Mouse (Mus musculus) kidney, embryonic 14.5 days (tissue): ENCODE results near the gene Gtpbp6. TPM values are rescaled to one million over a fixed set of nuclear protein-coding genes. Genes with fewer than 3 reads are reported as not detected.
A peak's percentile ranks its signal among the peaks of the same experiment; 100 is the strongest.

Source experiments
- ATAC-seq: fragments of 200-750 bp; cut with Nextera tagmentation; 2 replicates; pipeline ENCODE4 v1.8.0; 2017; ENCODE audit warnings: moderate number of reproducible peaks, mild to moderate bottlenecking, moderate TSS enrichment, moderate library complexity; ENCODE audit not compliant: low FRiP score, low TSS enrichment
- H3K27ac ChIP-seq: fragments of 300-500 bp; sonication (generic); 2 replicates; pipeline ENCODE4 v1.5.1; 2014; ENCODE audit warnings: low read depth, mild to moderate bottlenecking, low read length, moderate library complexity, mixed read lengths
- H3K27me3 ChIP-seq: fragments of 300-500 bp; sonication (generic); 2 replicates; pipeline ENCODE4 v1.6.1; 2014; ENCODE audit warnings: mild to moderate bottlenecking, low read length; ENCODE audit not compliant: control insufficient read depth, insufficient read depth
- H3K36me3 ChIP-seq: fragments of 300-500 bp; sonication (generic); 2 replicates; pipeline ENCODE4 v1.6.1; 2014; ENCODE audit warnings: low read length, mixed read lengths; ENCODE audit not compliant: control insufficient read depth, insufficient read depth
- H3K4me1 ChIP-seq: fragments of 300-500 bp; sonication (generic); 2 replicates; pipeline ENCODE4 v1.6.1; 2014; ENCODE audit warnings: low read length, mixed read lengths; ENCODE audit not compliant: control insufficient read depth, insufficient read depth
- H3K4me2 ChIP-seq: fragments of 300-500 bp; sonication (generic); replicated peaks from 2 replicates; pipeline ENCODE4 v1.6.1; 2014; ENCODE audit warnings: low read depth, mild to moderate bottlenecking, low read length
- H3K4me3 ChIP-seq: fragments of 300-500 bp; sonication (generic); 2 replicates; pipeline ENCODE4 v1.5.1; 2014; ENCODE audit warnings: mild to moderate bottlenecking, low read length
- H3K9ac ChIP-seq: fragments of 300-500 bp; sonication (generic); 2 replicates; pipeline ENCODE4 v1.6.1; 2014; ENCODE audit warnings: low read depth, mild to moderate bottlenecking, low read length, moderate library complexity
- H3K9me3 ChIP-seq: fragments of 300-500 bp; sonication (generic); 2 replicates; pipeline ENCODE4 v1.6.1; 2016; ENCODE audit warnings: low read length; ENCODE audit not compliant: control insufficient read depth
- WGBS: fragments of 180-500 bp; shearing (Covaris S2); extraction: QIAGEN DNeasy Blood & Tissue Kit; methylation state at CpG from one replicate; pipeline ENCODE4 v1.1.7; 2014; 5-methylcytosine and 5-hydroxymethylcytosine counted together
- polyA plus RNA-seq: library from polyadenylated mRNA; unstranded; fragments of >200 nt; fragmentation: Nextera tagmentation; extraction: Ambion mirVana; gene quantifications from 2 replicates; pipeline ENCODE4 v1.2.1, GENCODE M21; 2014

Gene Gtpbp6
- polyA plus RNA-seq, 1 experiment from 2014 or later, result 32.1 TPM

DNA sequence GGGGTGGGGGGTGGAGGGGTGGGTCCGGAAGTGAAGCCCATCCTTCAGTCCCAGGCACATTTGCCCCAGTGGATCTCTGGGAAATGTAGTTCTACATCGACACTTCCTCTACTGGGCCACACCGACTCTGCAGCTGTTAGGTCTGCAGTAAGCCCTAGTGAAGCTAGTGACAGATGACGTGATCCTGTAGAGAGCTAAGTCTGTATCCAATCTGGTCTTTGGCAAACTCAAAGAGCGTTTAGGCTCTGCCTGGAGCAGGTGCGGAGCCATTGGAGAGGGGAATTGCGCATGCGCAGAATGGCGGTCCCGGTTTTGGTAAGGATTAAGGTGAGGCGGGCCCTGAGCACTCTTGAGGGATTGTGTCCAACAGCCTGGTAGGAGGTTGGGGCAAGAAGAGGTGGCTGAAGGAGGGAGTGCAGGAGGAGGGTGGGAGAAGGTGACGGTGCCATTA, 2.0 kb upstream of the Gtpbp6 start, which contains the start of gene Zfp605:
TSS of gene Zfp605 (plus strand) at position 102 of the 451 bp plus-strand sequence.
- Histone ChIP-seq H3K27ac (peak within 1 kb of the TSS; percentile 53; the same call in 1 of the 2 replicates), H3K9ac (peak within 1 kb of the TSS; percentile 60; the same call in 1 of the 2 replicates), H3K4me3 (peak within 1 kb of the TSS; percentile 70), H3K36me3 (peaks cover 26% of the 10 kb centered on the region), H3K4me2 (peak within 1 kb of the TSS; percentile 61), H3K9me3 (no peaks in the 10 kb centered on the region), H3K4me1 (peaks cover 7% of the 10 kb centered on the region; the same call in 1 of the 2 replicates), H3K27me3 (no peaks in the 10 kb centered on the region)
- peak; percentile 47 for ATAC-seq
- WGBS, result under 1% methylated on average over 12 of the region's 12 CpGs

- Histone ChIP-seq H3K4me3 (peak overlapping the region; percentile 89), H3K4me2 (peak overlapping the region; percentile 30; the same call in 1 of the 2 replicates), H3K27ac (peak overlapping the region; percentile 99), H3K27me3 (no peaks in the 10 kb centered on the region), H3K9me3 (no peaks in the 10 kb centered on the region), H3K36me3 (peaks cover 33% of the 10 kb centered on the region), H3K4me1 (peaks cover 7% of the 10 kb centered on the region; the same call in 1 of the 2 replicates), H3K9ac (peak overlapping the region; percentile 91; the same call in 1 of the 2 replicates)
- 0% methylated on average over 7 of the region's 7 CpGs for whole genome bisulfite sequencing
- ATAC-seq, result no peak
Measured at GRCm38 (mm10) chr5:110108305-110108628, 270 bp upstream of the Gtpbp6 start.

- H3K9me3 ChIP-seq, result no peaks in the 10 kb centered on the region
- H3K9ac ChIP-seq, result peak overlapping the region; percentile 91
- 13% methylated on average over 41 of the region's 41 CpGs for whole genome bisulfite sequencing
- H3K27ac ChIP-seq, result peak overlapping the region; percentile 99
- peaks cover 7% of the 10 kb centered on the region; the same call in 1 of the 2 replicates for H3K4me1 ChIP-seq
- peaks cover 38% of the 10 kb centered on the region for H3K36me3 ChIP-seq
- peak overlapping the region; percentile 89 for H3K4me3 ChIP-seq
- no peaks in the 10 kb centered on the region for H3K27me3 ChIP-seq
- H3K4me2 ChIP-seq, result peak overlapping the region; percentile 81
- peak; percentile 29 for ATAC-seq
Measured at GRCm38 (mm10) chr5:110106901-110107564, 964 bp downstream of the Gtpbp6 start.

GRCm38 (mm10) chr5:110106140-110106871, 1.7 kb downstream of the Gtpbp6 start:
- no peak overlapping the region for H3K27ac ChIP-seq
- H3K27me3 ChIP-seq, result no peaks in the 10 kb centered on the region
- H3K9ac ChIP-seq, result peak overlapping the region; percentile 91
- H3K9me3 ChIP-seq, result no peaks in the 10 kb centered on the region
- H3K4me3 ChIP-seq, result peak overlapping the region; percentile 89
- H3K36me3 ChIP-seq, result peaks cover 38% of the 10 kb centered on the region
- 96% methylated on average over 26 of the region's 26 CpGs for WGBS
- no peak for ATAC-seq
- H3K4me1 ChIP-seq, result peaks cover 12% of the 10 kb centered on the region
- peak overlapping the region; percentile 81 for H3K4me2 ChIP-seq

DNA sequence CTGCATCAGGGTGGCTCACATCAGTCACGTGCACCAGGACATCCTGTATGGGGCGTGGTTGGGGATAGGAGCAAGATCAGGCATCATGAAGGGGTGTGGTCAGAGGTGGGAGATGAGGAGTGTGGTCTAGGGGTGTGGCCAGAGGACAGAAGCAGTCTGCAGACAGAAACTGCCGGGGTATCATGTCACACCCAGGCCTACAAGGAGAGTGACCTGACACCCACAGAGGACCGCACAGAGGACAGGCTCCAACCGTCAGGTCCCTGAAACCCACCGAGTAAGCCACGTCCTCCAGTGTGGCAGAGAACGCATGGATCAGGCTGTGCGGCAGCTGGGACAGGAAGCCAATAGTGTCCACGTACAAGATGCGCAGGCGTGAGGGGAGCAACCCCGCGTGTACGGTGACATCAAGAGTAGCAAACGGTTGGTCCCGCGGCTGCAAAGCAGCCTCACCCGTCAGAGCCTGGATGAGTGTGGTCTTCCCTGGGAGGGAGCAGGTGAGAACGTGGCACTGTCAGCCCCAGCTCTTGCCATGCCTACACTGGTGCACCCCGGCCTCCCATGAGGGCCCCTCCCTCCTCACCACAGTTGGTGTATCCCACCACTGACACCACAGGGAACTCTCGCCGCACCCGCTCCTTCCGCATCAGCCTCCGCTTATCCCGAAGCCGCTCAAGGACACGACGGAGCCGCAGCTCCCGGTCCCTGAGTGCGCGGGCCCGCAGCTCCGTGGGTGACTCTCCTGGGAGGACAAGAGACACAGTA, 3.2 kb downstream of the Gtpbp6 start:
- no peak overlapping the region for H3K4me3 ChIP-seq
- peaks cover 24% of the 10 kb centered on the region for H3K4me1 ChIP-seq
- no peak overlapping the region for H3K27ac ChIP-seq
- H3K4me2 ChIP-seq, result no peak overlapping the region
- WGBS, result 96% methylated on average over 36 of the region's 36 CpGs
- peaks cover 38% of the 10 kb centered on the region for H3K36me3 ChIP-seq
- no peak for ATAC-seq
- no peak overlapping the region for H3K9ac ChIP-seq
- H3K9me3 ChIP-seq, result no peaks in the 10 kb centered on the region
- no peaks in the 10 kb centered on the region for H3K27me3 ChIP-seq

GRCm38 (mm10) chr5:110103901-110104615, 3.9 kb downstream of the Gtpbp6 start:
- no peak for ATAC-seq
- Histone ChIP-seq H3K9ac (no peak overlapping the region), H3K27me3 (no peaks in the 10 kb centered on the region), H3K4me1 (peaks cover 24% of the 10 kb centered on the region), H3K27ac (no peak overlapping the region), H3K4me2 (no peak overlapping the region), H3K4me3 (no peak overlapping the region), H3K9me3 (no peaks in the 10 kb centered on the region), H3K36me3 (peaks cover 38% of the 10 kb centered on the region)
- 97% methylated on average over 27 of the region's 27 CpGs for WGBS

- no peak overlapping the region for H3K9ac ChIP-seq
- H3K36me3 ChIP-seq, result peaks cover 38% of the 10 kb centered on the region
- H3K27ac ChIP-seq, result no peak overlapping the region
- no peak for ATAC-seq
- no peaks in the 10 kb centered on the region for H3K9me3 ChIP-seq
- H3K4me3 ChIP-seq, result no peak overlapping the region
- H3K4me2 ChIP-seq, result no peak overlapping the region
- peaks cover 24% of the 10 kb centered on the region for H3K4me1 ChIP-seq
- H3K27me3 ChIP-seq, result no peaks in the 10 kb centered on the region
- WGBS, result 95% methylated on average over 19 of the region's 19 CpGs
Measured at GRCm38 (mm10) chr5:110102853-110103625, 5.0 kb downstream of the Gtpbp6 start.

DNA sequence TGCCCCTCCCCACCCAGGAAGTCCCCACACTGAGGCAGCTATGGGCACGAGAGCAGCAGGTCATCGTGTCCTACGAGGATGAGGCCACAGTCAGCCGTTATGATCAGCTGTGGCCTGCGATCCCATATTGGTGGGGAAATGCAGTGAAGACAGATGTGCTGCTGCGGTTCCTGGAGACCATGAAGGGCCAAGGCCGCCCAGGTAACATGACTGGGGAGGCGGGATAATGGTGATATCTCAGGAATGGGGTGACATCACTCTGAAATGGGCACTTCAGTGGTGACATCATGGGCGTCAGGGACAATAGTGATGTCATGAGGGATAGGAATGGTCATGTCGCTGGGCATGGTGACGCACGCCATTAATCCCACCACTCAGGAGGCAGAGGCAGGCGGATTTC, 5.6 kb downstream of the Gtpbp6 start:
- Histone ChIP-seq H3K4me1 (peaks cover 24% of the 10 kb centered on the region), H3K9me3 (no peaks in the 10 kb centered on the region), H3K27me3 (no peaks in the 10 kb centered on the region), H3K9ac (no peak overlapping the region), H3K36me3 (peaks cover 38% of the 10 kb centered on the region), H3K4me2 (no peak overlapping the region), H3K27ac (no peak overlapping the region), H3K4me3 (no peak overlapping the region)
- no peak for ATAC-seq
- WGBS, result 90% methylated on average over 13 of the region's 13 CpGs
